Mouse (Mus musculus) liver, postnatal 0 days (tissue): ENCODE data around the gene 4430402I18Rik.

Experiments
- CTCF ChIP-seq: sonication (generic); IDR thresholded peaks from 2 replicates; pipeline ENCODE4 v1.5.1; 2016; ENCODE audit warnings: antibody characterized with exemption, low read depth
- EP300 ChIP-seq: IDR thresholded peaks from 2 replicates; pipeline ENCODE4 v1.6.1; 2016; ENCODE audit warnings: antibody characterized with exemption, low read depth, mild to moderate bottlenecking

DNA sequence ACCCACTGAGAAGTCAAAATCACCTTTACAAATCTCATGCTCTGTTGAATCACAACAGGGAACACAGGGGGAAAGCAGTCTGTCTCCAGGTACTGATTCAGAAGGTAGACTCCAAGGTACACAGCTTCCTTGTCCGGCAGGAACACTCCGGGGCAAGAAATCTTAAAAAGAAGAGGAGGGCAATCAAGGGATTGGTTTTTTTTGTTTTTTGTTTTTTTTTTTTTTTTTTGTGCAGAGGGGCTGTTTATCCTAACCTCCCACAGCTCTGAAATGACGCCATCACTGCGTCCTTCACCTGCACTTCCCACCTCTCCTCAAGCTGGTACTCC lies 4.1 kb downstream of the 4430402I18Rik start:
- TF ChIP-seq CTCF (no peak), EP300 (no peak)
